Mouse (Mus musculus): Measurements from ENCODE around the gene Palmd.

Palmd gene

DNA sequence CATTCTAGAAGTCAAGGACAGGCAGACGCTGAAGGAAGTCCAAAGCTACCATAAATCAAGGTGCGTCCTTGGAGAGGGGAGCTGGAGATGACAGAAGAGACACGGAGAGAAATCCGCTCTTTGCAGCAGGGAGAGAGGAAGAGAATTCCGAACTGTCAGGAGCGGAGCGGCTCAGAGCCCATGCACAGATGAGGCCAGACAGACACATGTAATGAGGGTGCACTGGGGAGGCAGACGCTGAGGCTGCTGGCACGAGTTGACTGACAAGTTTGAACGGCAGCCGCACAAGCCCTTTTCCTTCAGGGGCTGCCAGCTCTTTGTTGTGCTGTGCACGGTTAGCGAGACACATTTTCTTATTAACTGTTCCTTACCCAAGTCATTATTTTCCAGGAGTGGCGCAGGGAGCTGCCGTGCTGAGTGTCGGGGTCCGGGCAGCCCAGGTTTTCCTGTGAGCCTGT lies at the start of gene Palmd:
TSS of gene Palmd (minus strand) at position 448 of the 458 bp plus-strand sequence.
- no peak for DNase-seq (ENCODE audit: low read depth, low spot score)

DNA sequence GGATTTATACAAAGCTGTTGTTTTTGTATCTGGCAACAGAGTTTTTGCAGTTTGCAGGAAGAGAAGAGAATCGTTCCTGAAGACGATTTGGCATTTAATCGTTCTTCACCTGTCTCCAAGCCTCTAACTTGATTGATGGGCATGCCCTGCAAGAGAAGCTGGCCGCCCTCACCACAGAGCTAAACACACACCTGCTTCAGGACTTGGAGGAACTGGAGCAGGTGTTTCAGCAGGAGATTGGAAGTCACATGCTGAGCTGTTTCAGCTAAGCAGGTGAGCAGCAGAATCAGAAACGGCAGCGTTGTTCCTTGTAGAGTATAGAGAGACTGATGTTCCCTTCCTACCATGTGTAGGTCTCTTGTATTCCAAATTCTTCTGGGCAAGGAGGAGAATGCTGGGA lies 41.4 kb upstream of the Palmd start:
- DNase-seq (ENCODE audit: low read depth, low spot score), result no peak

DNA sequence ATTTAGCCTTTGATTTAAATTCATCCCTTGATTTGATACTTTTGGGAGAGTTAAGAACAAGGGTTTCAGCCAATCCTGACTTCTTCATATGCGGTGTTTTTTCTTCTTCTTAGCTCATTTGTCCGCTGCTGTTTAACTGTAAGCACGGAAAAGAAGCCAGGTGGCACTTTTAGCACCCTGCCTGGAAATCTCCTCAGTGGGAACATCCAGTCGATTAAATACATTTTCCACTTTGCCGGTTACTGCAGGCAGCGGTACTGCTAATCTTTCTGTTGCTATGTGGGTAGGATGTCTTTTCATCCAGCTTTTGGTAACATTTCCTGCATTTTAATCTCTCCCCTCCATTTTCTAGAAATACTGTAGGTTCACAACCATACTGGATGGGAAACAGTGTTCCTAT lies 38.6 kb upstream of the Palmd start:
- DNase-seq (ENCODE audit: low read depth, low spot score), result no peak

DNA sequence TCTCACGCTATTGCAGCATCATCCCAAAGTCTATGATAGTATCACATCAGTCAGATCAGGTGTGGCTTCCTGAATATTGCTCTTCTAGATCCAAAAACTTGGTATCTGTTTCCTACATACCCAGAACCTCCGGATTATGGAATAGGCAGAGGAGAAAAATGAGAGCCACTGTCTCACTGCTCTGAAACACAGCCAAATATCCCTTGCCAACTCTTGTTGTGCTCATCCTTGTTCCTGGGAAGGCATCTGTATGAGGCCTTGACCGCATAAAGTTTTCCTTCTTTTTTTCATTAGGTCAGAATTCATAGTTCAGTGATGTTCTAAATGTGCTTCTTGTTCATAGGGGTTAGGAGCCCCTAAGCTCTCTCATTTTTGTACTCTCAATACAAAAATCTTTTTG lies 37.8 kb upstream of the Palmd start:
- no peak for DNase-seq (ENCODE audit: low read depth, low spot score)

DNA sequence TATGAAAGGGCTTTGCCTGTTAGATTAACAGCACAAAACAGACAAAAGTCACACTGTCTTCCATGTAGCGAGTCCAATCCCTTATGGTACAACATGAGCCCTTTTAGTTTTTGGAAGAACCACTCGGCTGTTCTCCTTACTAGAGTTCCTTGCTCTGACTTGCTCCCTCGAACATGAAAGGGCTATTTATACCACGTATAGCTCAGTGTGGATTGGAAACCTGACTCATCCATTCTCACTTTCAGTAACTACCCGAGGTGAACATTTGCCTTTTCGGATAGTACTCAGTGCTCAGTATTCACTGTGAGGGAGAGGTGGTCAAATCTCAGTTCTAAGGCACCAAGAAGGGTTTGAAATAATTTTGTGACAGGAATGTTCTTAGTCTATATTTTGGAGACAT lies 34.6 kb upstream of the Palmd start:
- DNase-seq (ENCODE audit: low read depth, low spot score), result no peak

DNA sequence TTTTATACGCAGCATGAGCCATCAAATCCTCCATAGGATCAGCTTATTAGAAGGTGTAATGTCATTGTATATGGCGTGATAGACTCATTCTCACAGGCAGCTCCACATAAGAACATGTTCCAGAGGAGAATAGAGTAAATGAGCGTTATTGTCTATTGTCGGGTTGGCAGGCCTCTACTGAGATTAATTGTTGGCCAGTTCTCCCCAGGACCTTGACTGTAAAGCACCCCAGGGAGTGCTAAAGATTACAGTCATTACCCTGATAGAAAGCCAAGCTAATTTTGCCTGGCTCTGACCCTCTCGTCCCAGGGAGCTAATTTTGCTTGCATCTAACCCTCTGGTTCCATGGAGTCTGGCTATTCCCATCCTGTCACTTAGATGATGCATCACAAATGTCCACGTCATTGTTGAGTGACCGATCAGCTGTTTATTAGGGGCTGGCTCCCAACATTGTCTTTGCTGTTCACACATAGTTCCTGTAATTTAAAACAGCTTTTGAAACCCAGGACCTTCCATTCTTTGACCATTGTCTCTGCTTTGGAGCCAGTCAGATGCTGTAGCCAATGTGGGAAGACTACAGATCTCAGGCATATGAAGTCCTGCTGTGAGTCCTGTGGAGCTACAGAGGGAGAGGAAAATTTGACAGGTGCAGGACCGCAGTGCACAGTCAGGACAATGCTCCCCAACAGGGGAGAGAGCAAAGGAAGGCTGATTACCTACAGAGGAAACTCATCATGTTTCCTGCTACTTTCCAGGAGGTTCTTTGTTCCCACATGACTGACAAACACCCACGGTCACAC lies 33.1 kb upstream of the Palmd start:
- no peak for DNase-seq (ENCODE audit: low read depth, low spot score)

DNA sequence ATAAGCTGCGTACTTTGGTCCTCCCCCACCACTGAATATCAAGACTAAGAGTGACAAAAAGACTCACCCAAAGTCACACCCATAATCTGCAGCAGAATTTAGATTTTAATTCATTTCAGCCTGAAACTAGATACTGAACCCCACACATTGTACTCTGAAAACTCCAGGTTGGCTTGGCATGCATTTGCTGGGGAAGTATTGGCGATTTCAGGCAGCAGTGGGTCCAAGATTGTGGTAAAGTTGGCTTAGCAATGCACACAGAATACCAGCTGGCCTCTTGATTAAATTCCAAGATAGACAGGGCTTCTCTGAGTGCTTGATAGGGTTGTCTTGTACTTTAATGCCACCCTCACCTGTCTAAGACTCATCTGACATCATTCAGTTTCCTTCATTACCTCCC lies 24.2 kb upstream of the Palmd start:
- DNase-seq (ENCODE audit: low read depth, low spot score), result no peak

DNA sequence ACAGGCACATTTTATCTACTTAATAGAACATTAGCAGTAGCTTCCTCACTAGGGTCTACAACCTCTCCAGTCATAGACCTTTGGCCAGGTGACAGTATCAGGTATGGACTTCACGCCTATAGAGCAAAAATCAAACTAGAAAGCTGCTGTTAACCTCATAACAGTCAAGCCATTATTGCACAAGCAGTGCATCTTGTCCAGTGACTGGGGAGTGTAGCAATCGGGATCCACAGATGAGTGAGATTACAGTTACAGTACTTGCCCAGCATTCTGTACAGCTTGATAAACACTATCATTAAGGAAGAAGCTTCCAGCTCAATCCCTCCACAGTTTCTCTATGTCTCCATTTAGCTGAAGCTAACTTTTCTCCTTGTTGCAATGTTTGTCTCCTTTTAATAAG lies 22.4 kb upstream of the Palmd start:
- no peak for DNase-seq (ENCODE audit: low read depth, low spot score)

DNA sequence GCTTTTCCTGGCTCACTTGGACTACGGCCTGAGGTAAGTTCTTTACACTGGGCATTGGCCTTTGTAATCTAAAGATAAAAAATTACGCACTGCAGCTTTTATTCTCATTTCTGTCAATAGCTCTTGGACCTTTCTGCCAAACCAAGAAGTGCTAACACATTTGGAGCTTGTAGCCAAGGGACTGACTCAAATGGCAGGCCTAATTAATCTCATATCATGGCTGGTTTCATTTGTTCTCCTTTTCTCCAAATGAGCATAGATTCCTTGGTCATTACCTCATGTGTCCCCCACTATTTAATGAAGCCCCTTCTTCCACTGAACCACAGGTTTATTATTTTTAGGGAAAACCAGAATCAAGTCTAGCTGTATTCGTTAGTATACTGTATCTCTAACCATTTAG lies 19.4 kb upstream of the Palmd start:
- DNase-seq (ENCODE audit: low read depth, low spot score), result no peak

DNA sequence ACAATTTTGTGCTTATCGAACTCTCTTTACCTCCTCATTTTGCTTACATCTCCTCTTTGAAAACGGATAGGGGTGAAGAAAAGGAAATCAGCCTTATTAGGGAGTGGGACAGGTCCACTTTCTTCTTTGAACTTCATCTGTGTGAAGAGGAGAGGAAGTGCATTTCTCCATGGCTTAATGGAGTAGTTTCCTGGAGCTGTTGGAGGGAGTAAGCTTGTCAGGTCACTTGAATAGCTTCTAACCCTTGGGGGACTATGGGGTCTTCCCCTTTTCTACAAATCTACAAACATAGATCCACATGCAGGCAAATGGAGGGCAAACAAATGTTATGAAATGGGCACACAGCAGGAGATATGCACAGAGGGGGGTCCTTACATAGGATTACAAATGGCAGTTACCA lies 17.7 kb upstream of the Palmd start:
- no peak for DNase-seq (ENCODE audit: low read depth, low spot score)

DNA sequence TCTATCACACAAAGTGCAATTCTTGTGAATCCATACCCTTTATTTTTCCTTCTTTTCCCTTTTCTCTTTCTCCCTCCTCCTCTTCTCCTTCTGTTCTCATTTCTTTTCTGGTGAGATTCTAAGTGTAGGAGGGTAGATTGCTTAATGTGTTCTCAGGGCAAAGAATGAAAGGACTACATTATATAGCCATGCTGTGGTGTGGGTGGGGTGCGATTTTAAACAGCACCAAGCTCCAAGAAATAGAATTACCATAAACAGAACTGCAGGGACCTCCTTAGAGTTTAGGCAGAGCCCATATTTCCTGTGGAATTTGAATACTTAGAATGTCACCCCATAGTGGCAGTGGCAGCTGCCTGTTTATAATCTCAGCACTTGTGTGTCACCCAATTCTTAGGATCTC lies 17.0 kb upstream of the Palmd start:
- no peak for DNase-seq (ENCODE audit: low read depth, low spot score)

DNA sequence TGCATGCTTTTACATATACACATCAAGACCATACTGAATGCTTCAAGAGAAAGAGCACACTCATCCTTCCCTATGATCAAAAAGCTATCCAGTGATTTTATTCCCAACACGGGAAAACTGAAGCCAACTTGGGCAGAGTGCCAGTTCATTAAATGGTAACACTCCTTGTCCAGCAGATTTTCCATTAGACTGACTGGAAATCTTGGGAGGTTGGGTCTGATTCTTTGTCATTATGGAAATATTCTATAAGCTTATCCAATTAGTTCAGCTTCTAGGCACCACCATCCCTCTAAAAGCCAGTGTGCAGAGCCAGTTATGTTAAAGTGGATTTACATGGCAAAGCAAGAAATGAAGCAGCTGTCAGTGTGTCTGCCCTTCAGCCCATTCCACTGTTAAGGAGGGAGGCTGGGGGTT lies 16.3 kb upstream of the Palmd start:
- no peak for DNase-seq (ENCODE audit: low read depth, low spot score)

DNA sequence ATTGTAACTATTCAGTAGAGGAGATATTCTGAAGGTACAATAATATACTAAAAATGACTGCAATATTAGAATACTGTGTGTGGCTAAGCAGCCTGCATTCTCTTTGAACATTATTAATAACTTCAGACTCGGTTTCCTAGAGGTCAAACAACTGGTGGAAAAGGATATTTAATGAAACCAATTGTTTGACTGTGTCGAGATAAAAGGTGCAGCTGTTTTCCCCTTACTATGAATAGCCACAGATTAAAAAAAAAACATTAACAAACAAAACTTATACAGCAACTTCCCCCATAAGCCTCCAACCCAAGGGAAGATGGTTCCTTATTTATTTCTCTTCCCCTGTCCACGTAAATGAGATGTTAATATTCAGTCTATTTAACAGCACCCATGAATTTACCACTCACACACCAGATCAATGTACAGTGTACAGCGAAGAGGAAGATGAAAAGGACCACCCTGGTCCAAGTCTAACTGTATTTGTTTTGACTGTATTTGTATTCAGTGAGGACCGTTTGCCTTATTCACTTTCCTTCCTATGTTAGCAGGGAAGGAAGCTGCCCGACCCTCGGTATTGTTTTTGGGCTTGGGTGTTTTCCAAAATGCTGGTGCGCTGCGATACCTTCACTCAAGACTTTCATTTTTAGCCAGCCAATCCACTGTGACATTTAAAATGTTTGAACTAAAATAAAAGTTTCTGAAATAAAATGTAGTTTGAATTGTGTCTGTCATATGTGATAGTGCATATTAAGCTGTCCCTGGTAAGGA lies 13.2 kb upstream of the Palmd start:
- no peak for DNase-seq (ENCODE audit: low read depth, low spot score)

DNA sequence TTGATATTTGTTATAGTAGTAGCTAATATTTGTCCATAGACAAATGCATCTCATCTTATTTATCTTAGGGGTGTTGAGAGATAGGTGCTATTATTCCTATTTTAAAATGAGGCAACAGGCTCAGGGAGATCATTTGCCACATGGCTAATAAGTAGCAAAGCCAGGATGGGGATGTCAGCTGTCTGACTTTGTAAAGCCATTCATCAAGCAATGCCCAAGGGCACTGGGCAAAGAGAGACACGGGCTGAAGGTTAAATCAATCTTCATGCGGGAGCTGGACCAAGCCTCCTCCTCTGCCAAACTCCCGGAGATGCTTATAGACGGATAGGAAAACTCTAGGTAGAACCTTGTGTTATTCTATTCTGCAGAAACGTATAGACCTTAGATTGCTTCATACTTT lies 999 bp upstream of the Palmd start:
- DNase-seq (ENCODE audit: low read depth, low spot score), result no peak

DNA sequence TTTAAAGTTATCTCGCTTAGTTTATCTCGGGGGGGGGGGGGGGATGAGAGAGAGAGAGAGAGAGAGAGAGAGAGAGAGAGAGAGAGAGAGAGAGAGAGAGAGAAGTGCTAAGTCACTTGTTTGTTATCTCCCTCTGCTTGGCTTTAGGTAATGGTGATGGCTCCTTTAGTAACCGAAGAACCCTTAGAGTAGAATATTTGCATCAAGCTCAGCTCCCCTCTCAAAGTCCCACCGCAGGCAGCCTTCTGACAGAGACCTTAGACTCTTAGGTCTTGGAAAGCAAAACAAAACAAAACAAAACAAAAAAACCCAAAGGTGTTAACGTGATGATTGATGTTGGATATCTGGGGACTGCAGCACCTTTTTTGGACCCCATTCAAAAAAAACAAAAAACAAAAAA lies 216 bp upstream of the Palmd start:
- DNase-seq (ENCODE audit: low read depth, low spot score), result no peak

DNA sequence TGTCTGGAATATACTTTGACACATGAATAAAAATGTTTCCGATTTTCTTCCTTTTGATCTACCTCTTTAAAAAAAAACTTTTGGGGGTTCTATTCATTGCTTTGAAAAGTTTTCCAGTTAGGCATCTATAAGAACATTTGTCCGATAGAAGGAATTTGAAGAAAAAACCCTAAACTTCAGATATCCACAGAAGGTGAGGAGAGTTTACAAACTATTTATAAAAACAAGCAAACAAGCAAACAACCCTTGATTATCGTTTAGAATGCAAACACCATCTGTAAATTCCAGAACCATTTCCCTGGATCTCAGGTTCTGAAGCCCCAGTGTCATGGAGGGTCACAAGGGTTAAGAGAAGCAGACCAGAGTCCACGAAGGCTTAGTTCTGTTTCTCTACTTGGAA lies 820 bp downstream of the Palmd start, which contains the start of gene 4930455H04Rik:
TSS of gene 4930455H04Rik (plus strand) at position 301 of the 400 bp plus-strand sequence.
- no peak for DNase-seq (ENCODE audit: low read depth, low spot score)

DNA sequence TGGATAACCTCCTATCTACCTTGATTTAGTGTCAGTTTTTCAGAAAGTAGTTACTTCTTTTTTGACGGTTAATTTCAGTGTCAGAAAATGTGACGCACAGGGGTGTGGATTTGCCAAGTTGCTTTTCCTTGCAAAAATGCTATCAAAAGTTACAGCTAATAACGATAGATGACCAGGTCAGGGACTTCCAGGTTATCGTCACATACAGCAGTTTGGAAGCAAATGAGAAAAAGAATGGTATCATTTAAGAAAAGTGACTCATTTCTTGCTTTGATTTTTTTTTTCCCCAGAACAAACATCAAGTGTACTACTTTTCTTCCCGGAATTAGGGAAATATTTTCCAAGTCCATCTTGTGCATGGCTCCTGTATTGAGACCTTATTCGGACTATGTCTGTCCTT lies 1.4 kb downstream of the Palmd start:
- DNase-seq (ENCODE audit: low read depth, low spot score), result no peak

DNA sequence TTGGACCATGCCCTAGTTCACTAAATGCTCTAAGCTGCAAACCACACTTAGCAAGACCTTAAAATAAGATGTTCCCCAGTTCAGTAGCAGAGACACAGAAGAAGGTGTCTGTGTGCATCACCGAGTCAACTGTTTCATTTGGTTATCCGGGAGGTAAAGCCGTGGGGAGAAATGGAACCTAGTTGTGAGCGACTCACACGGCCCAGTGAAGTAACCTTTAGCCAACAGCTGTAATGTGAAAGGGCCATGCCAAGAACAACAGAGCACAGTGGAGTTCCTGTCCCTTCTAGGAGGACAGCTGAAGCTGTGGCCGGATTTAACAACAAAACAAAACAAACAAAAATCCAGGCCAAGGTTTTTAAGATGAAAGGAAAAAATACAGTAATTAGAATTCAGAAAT lies 2.0 kb downstream of the Palmd start:
- no peak for DNase-seq (ENCODE audit: low read depth, low spot score)

DNA sequence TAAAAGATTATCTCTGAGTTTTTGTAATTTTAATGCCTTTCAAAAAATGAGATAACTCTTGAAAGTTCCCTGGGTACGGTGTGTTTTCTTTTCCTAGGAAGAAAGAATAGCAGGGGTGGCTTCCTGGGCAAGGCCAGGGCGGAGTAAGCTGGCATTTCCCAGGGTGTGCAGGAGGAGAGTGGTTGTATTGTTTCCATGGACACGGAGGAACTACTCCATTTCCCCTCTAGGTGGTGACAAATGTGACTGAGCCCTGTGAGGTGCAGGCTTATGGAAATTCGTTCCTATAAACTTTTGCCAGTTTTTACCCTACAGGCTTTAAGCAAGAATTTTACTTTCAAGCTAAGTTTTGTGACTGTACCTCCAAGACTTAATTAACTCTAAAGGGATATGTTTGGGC lies 2.6 kb downstream of the Palmd start:
- DNase-seq (ENCODE audit: low read depth, low spot score), result peak; percentile 7

DNA sequence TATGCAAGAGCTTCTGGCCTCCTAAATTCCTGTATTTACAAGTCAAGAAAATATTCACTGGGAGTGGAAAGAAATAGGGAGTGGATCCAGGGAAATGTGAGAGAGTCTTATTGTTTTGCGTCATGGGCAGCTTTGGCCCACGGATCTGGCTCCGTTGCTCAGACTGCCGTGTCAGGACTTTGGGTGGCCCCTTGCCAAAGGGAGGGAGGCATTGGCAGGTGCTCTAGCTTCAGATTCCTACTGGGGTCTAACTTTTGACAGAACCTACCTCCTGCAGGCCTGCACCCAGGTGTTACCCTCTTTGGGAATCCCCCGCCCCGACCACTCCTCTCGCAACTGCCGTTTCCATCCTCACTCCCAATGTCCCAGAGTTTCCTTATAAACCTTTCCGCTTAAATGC lies 4.4 kb downstream of the Palmd start:
- DNase-seq (ENCODE audit: low read depth, low spot score), result no peak

DNA sequence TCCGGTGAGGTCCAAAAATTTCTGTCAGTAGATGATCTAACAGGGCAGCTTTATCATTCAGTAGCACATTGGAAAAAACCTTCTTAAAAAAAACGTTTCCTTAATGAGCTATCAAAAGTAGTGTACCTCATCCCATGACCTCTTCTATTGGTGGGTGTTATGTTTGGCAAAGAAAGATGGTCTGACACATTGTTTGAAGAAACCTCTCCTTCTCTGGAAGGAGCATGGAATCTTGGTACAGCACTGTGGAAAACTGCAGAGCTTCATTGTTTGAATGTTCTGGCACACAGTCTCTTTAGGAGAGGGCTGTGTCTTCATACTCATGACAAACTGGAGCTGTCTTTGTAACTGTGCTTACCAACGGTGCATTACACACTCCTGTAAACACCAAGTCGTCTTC lies 5.6 kb downstream of the Palmd start:
- no peak for DNase-seq (ENCODE audit: low read depth, low spot score)

DNA sequence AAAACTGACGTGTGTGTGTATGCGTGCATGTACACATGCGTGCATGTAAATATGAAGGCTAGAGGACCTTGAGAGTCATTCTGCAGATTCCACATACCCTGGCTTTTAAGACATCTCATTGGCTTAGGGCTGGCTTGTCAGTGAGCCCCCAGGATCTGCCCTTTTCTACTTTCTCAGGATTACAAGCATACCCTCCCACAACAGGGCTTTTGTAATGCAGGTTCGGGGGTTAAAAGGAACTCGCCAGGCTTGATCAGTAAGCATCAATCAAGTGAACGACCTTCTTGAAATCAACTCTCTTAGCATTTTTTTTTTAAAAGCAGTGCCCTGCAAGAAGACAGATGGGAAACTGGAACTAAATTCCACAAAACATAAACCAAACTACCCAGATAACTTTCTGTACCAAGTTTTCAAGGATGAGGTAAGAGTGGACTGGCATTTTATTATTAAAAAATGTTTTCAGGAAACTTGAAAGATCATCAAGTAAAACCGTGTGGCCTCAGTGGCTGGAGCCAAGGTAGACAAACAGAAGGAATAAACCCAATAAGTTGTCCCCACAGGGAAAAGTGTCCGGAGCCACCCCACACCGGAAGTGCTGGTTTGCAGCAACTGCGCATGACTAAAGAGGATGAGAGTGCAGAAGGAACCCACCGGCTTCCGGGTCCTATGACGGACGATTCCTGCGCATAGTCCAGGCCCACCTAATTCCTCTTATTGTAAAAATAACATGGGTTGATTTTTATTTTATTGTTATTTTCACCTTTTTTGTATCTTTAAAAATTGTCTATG lies 7.2 kb downstream of the Palmd start:
- no peak for DNase-seq (ENCODE audit: low read depth, low spot score)

Measured in A20 (cell line).